Mouse (Mus musculus): ENCODE measurements at regions not wholly inside any gene's neighbourhood (a gene's known extent, or its start where the extent isn't known, plus 50 kb on each side); places are given as distances from the start of the nearest gene placed in this dataset.

- ATAC-seq (no peak), DNase-seq (ENCODE audit: low read depth, low spot score) (no peak)
- ChIA-PET CTCF (no interaction called here), POLR2A (no interaction called here)
- H3K27me3 ChIP-seq = peaks cover 13% of the 10 kb centered on the region
- TF ChIP-seq CTCF (IDR thresholded peaks at IDR 0.05) = no peak
- in situ Hi-C loops (cut with MboI; ENCODE audit: low pct_unique_long_range_greater_than_20kb) = no loop called here
Measured at GRCm38 (mm10) chr16:50679698-50680097, 88.7 kb upstream of the Ccdc54 start.

- no peak for TF ChIP-seq CTCF (IDR thresholded peaks at IDR 0.05)
- ChIA-PET CTCF (interaction anchor here (0.9 to 1.3 kb wide), 2 partner anchors 15 to 264 kb away, joined by 3 read pairs; no protein-coding TSS in a partner anchor), POLR2A (no interaction called here)
- ATAC-seq (no peak), DNase-seq (ENCODE audit: low read depth, low spot score) (no peak)
- peaks cover 18% of the 10 kb centered on the region for H3K27me3 ChIP-seq
- in situ Hi-C loops (cut with MboI; ENCODE audit: low pct_unique_long_range_greater_than_20kb) = no loop called here
Measured at GRCm38 (mm10) chr16:50673339-50673738, 82.4 kb upstream of the Ccdc54 start.

GRCm38 (mm10) chr16:50672713-50673112 is 81.8 kb upstream of the Ccdc54 start:
- no peak for DNase-seq (ENCODE audit: low read depth, low spot score)
- ChIA-PET POLR2A (no interaction called here), CTCF (interaction anchor here (0.9 to 1.3 kb wide), 2 partner anchors 15 to 263 kb away, joined by 3 read pairs; no protein-coding TSS in a partner anchor)
- ATAC-seq = no peak
- peak; percentile 13 for TF ChIP-seq CTCF (IDR thresholded peaks at IDR 0.05)
- in situ Hi-C loops (cut with MboI; ENCODE audit: low pct_unique_long_range_greater_than_20kb) = no loop called here
- peaks cover 21% of the 10 kb centered on the region for H3K27me3 ChIP-seq

GRCm38 (mm10) chr16:50671170-50671569 is 80.2 kb upstream of the Ccdc54 start:
- CTCF ChIA-PET = interaction anchor here (1.0 kb wide), 1 partner anchor 24 kb away, joined by 3 read pairs; no protein-coding TSS in a partner anchor
- DNase-seq (ENCODE audit: low read depth, low spot score) (no peak), ATAC-seq (no peak)
- TF ChIP-seq CTCF (IDR thresholded peaks at IDR 0.05) = no peak
- peaks cover 12% of the 10 kb centered on the region for H3K27me3 ChIP-seq
- POLR2A ChIA-PET = no interaction called here
- in situ Hi-C loops (cut with MboI; ENCODE audit: low pct_unique_long_range_greater_than_20kb) = no loop called here

- in situ Hi-C loops (cut with MboI; ENCODE audit: low pct_unique_long_range_greater_than_20kb) = no loop called here
- no peak for TF ChIP-seq CTCF (IDR thresholded peaks at IDR 0.05)
- H3K27me3 ChIP-seq = peaks cover 19% of the 10 kb centered on the region
- DNase-seq (ENCODE audit: low read depth, low spot score) (no peak), ATAC-seq (no peak)
- ChIA-PET POLR2A (no interaction called here), CTCF (no interaction called here)
Measured at GRCm38 (mm10) chr16:50664240-50664639, 73.3 kb upstream of the Ccdc54 start.
